Mouse (Mus musculus) left cerebral cortex, adult 2 months (tissue): ENCODE data around the gene Ctnnd2. TPM values are rescaled to one million over a fixed set of nuclear protein-coding genes. Genes with fewer than 3 reads are reported as not detected.
A peak's percentile ranks its signal among the peaks of the same experiment; 100 is the strongest.

ENCODE experiments used
- DNase-seq, 2 experiments: peaks; one replicate each; pipeline ENCODE4 v3.0.0; 2021 to 2022; ENCODE audit warnings: low spot score in 2 of 2, mixed read lengths in 1 of 2; ENCODE audit errors: extremely low spot score in 1 of 2
- H3K27ac ChIP-seq: fragments of 200-600 bp; 2 replicates; pipeline ENCODE4 v1.8.1; 2022
- H3K4me3 ChIP-seq: fragments of 200-600 bp; 2 replicates; pipeline ENCODE4 v1.8.1; 2022
- CTCF ChIP-seq: fragments of 200-600 bp; IDR thresholded peaks from 2 replicates; pipeline ENCODE4 v1.8.1; 2022; ENCODE audit warnings: antibody characterized with exemption, mild to moderate bottlenecking, moderate library complexity
- intact Hi-C: fragments of 180-260 bp; cut with DNase I; formaldehyde crosslinking; loops from one replicate; pipeline ENCODE4 v1.15.1; 2025
- total RNA-seq, 2 experiments: library from RNA; stranded (reverse); gene quantifications; 2 replicates each; pipeline ENCODE4 v1.2.3; 2021

Ctnnd2 gene
- total RNA-seq, 2 experiments from 2014 or later: 274 to 276 TPM

DNA sequence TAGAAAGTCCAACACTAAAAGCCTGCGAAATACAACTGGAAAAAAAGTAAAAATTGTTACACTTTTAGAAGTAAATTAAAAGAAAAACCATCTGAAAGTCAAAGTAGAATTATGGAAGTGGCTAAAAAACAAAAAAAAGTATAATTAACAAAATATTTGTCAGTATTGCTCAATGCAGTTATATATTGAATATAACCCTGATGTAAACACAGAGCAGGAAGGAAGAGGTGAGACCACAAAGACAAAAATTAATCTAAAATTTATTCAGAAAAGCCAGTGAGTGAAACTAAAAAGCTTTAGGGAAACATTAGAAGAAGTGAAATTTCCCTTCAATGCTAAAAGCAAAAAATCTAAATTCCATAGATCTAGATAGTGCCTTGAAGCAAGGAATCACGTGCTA is 392.2 kb downstream of the Ctnnd2 start:
- TF ChIP-seq CTCF: no peak
- Histone ChIP-seq H3K27ac (no peak overlapping the region), H3K4me3 (no peak overlapping the region)
- intact Hi-C loops: no loop called here
- DNase-seq: no peak

DNA sequence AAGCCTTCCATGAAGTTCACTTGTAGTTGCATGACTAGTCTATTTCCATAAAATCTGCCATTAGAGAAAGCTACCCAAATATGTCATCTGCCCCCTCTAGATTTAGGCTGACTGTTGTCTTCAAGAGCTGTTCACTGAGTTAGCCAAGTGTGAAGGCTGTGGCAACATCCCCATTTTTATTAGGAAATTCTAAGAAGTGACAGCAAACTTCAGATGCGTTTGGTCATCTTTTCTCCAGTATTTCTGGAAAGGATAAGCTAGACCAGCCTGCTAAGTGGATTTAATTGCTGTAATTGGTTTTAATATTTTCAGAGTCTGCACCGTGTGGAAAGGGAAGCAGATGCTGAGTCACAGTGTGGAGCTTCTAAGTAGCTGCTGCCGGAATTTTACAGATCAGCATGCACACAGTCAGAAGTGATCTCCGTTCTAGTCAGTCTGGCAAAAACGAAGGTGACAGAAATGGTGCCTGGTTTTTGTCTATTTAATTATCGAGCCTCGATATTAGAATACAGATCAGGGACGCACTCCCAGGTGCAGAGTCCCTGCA is 397.9 kb downstream of the Ctnnd2 start:
- peak overlapping the region; percentile 71 for H3K27ac ChIP-seq
- DNase-seq: peak in 1 of 2 experiments; percentile 29
- intact Hi-C loops: no loop called here

DNA sequence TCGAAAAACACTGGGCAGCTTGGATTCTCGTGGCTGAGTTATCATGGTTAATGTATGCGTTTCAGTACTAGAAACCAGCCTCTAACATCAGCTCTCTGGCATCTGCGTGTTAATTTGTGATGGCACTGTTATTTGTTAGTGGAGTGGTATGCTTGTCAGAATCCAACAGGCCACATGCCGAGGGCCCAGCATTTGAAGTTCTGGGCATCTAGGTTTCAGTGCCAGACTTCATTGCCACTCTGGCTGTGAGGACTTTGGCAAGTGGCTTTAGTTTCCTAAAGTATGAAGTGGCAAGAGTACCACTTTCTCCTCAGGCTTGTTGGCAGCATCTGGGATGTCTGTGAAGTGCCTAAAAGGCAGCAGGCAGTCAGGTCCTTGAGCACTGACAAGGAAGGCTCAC is 415.1 kb downstream of the Ctnnd2 start:
- TF ChIP-seq CTCF: no peak
- intact Hi-C loops: no loop called here
- Histone ChIP-seq H3K4me3 (no peak overlapping the region), H3K27ac (no peak overlapping the region)
- peak in 1 of 2 experiments; percentile 2 for DNase-seq

More for the DNA sequence above, 397.9 kb downstream of the Ctnnd2 start:
- TF ChIP-seq CTCF: no peak
- no peak overlapping the region for H3K4me3 ChIP-seq

DNA sequence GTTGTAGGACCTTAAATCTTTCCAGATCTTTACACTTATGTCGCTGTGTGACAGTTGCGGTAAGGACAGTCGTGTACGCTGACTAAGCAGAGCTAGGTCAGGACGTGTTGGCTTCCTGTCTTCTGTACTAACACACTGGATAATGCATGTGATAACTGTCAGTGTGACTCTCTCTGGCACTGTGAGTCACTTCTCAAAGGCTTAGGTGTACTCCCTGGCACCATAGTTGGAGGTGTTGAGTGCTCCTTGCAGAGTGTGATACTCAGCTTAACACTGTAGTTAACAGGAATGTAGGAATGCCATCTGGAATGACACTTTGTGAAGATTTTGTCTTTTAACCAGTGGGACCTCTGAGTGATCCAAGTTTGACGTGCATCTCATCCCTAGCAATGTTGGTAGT is 418.5 kb downstream of the Ctnnd2 start:
- no peak for TF ChIP-seq CTCF
- no peak overlapping the region for H3K27ac ChIP-seq
- peak in 1 of 2 experiments; percentile 10 for DNase-seq
- intact Hi-C loops: no loop called here
- no peak overlapping the region for H3K4me3 ChIP-seq

GRCm38 (mm10) chr15:30595507-30595906 is 423.1 kb downstream of the Ctnnd2 start:
- intact Hi-C loops: no loop called here

DNA sequence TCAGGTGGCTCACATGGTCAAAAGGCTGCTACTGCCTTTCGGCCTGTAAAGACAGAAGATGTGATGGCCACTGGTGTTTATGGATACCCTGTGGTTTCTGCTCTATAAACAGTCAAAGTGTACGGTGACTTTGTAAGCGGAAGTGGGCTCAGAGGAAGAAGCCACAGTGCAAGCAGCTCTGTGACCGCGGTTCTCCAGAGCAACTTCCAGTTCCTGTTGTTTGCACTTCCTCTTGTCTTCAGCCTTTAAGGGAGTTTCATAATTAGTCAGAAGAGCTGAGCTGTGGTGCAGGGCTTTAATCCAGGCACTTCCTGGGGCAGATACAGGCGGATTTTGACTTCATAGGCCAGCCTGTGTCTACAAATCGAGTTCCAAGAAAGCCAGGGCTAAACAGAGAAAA is 438.2 kb downstream of the Ctnnd2 start:
- H3K27ac ChIP-seq: no peak overlapping the region
- intact Hi-C loops: no loop called here
- no peak for TF ChIP-seq CTCF
- no peak for DNase-seq
- H3K4me3 ChIP-seq: no peak overlapping the region

More at GRCm38 (mm10) chr15:30595507-30595906, 423.1 kb downstream of the Ctnnd2 start:
- H3K4me3 ChIP-seq: no peak overlapping the region
- H3K27ac ChIP-seq: no peak overlapping the region
- no peak for DNase-seq
- TF ChIP-seq CTCF: no peak

DNA sequence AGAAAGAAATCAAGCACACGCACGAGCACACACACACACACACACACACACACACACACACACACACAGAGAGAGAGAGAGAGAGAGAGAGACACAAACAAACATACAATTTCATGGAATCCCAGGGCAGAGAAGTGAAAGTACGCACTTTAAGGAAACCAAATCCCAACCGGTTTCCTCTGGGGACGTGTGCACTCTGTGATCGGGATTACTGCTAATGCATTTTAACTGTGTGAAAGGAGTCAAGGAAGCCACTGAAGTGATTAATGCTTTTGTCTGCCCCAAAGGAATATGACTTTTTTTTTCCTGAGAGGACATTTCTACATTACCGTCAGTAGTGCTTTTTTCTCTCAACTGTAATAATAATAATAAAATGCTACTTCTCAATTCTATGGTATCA is 443.1 kb downstream of the Ctnnd2 start:
- Histone ChIP-seq H3K27ac (no peak overlapping the region), H3K4me3 (no peak overlapping the region)
- no peak for DNase-seq
- no peak for TF ChIP-seq CTCF
- intact Hi-C loops: no loop called here

DNA sequence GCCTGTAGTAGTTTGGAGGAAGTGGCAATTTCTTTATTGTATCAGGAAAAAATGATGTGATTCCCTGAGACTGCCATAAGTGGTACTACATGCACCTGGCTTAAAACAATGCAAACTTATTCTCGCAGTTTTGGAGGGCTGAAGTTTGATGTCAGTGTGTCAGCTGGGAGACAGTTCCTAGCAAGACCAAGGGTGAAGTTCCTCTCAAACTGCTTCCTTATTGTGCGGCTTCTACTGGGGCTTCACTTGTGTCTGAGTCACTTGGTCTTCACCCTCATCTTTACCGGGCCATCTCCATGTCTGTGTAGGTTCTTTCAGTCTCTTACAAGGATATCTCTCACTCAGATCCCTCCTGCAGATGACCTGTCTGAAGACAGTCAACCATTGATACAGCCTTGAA is 444.5 kb downstream of the Ctnnd2 start:
- DNase-seq: no peak
- TF ChIP-seq CTCF: no peak
- no peak overlapping the region for H3K27ac ChIP-seq
- no peak overlapping the region for H3K4me3 ChIP-seq
- intact Hi-C loops: no loop called here

- intact Hi-C loops: no loop called here
Measured at GRCm38 (mm10) chr15:30617932-30618331, 445.5 kb downstream of the Ctnnd2 start.

DNA sequence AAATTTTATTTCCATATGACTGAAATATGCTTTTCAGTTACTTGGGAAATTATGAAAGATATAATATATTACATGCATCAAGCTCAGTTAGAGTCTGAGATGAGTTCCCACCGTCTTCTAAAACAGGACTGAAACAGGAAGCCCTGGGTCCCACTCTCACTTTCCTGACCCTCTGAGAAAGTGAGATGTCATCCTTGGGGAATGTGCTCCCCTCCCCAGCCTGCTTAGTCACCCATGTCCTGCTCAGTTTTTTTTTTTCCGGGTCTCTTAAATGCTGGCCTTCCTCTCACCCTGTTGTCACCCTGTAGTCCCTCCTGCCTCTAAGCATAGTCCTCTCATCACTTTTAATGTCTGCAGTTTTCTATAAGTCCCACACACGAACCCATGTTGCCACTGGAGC is 456.1 kb downstream of the Ctnnd2 start:
- Histone ChIP-seq H3K4me3 (no peak overlapping the region), H3K27ac (no peak overlapping the region)
- DNase-seq: no peak
- intact Hi-C loops: no loop called here
- no peak for TF ChIP-seq CTCF

More at GRCm38 (mm10) chr15:30617932-30618331, 445.5 kb downstream of the Ctnnd2 start:
- TF ChIP-seq CTCF: no peak
- H3K4me3 ChIP-seq: no peak overlapping the region
- H3K27ac ChIP-seq: no peak overlapping the region
- DNase-seq: no peak

GRCm38 (mm10) chr15:30632113-30632735 is 459.8 kb downstream of the Ctnnd2 start:
- intact Hi-C loops: no loop called here

GRCm38 (mm10) chr15:30633917-30634316 is 461.5 kb downstream of the Ctnnd2 start:
- intact Hi-C loops: no loop called here
- H3K27ac ChIP-seq: no peak overlapping the region

More at GRCm38 (mm10) chr15:30632113-30632735, 459.8 kb downstream of the Ctnnd2 start:
- no peak for DNase-seq
- TF ChIP-seq CTCF: no peak
- Histone ChIP-seq H3K4me3 (no peak overlapping the region), H3K27ac (no peak overlapping the region)

GRCm38 (mm10) chr15:30634522-30634921 is 462.1 kb downstream of the Ctnnd2 start:
- intact Hi-C loops: no loop called here
- no peak overlapping the region for H3K4me3 ChIP-seq
- no peak overlapping the region for H3K27ac ChIP-seq
- TF ChIP-seq CTCF: no peak
- DNase-seq: no peak

More at GRCm38 (mm10) chr15:30633917-30634316, 461.5 kb downstream of the Ctnnd2 start:
- DNase-seq: no peak
- TF ChIP-seq CTCF: no peak
- H3K4me3 ChIP-seq: no peak overlapping the region
